Mouse (Mus musculus) limb, embryonic 12.5 days (tissue): ENCODE results near the gene Atxn1. TPM values are rescaled to one million over a fixed set of nuclear protein-coding genes. Genes with fewer than 3 reads are reported as not detected.

ENCODE experiments used
- ATAC-seq: fragments of 200-750 bp; cut with Nextera tagmentation; 2 replicates; pipeline ENCODE4 v1.8.0; 2017; ENCODE audit warnings: low read depth, moderate TSS enrichment; ENCODE audit not compliant: insufficient number of reproducible peaks, insufficient read depth, low FRiP score, low TSS enrichment
- H3K27ac ChIP-seq: fragments of 300-500 bp; sonication (generic); 2 replicates; pipeline ENCODE4 v1.5.1; 2016; ENCODE audit warnings: mild to moderate bottlenecking, moderate library complexity
- H3K27me3 ChIP-seq: fragments of 300-500 bp; sonication (generic); 2 replicates; pipeline ENCODE4 v1.6.1; 2016; ENCODE audit warnings: mild to moderate bottlenecking, moderate library complexity
- H3K36me3 ChIP-seq: fragments of 300-500 bp; sonication (generic); 2 replicates; pipeline ENCODE4 v1.6.1; 2016; ENCODE audit warnings: mild to moderate bottlenecking, moderate library complexity
- H3K4me1 ChIP-seq: fragments of 300-500 bp; sonication (generic); replicated peaks from 2 replicates; pipeline ENCODE4 v1.6.1; 2016
- H3K4me2 ChIP-seq: fragments of 300-500 bp; sonication (generic); 2 replicates; pipeline ENCODE4 v1.6.1; 2016; ENCODE audit warnings: mild to moderate bottlenecking, moderate library complexity
- H3K4me3 ChIP-seq: fragments of 300-500 bp; sonication (generic); replicated peaks from 2 replicates; pipeline ENCODE4 v1.5.1; 2016; ENCODE audit warnings: mild to moderate bottlenecking
- H3K9ac ChIP-seq: fragments of 300-500 bp; sonication (generic); replicated peaks from 2 replicates; pipeline ENCODE4 v1.6.1; 2016; ENCODE audit warnings: mild to moderate bottlenecking, moderate library complexity
- H3K9me3 ChIP-seq: fragments of 300-500 bp; sonication (generic); 2 replicates; pipeline ENCODE4 v1.6.1; 2016; ENCODE audit warnings: mild to moderate bottlenecking, moderate library complexity
- WGBS: fragments of 180-500 bp; shearing (Covaris S2); methylation state at CpG from one replicate; pipeline ENCODE4 v1.1.7; 2016; 5-methylcytosine and 5-hydroxymethylcytosine counted together
- polyA plus RNA-seq: library from polyadenylated mRNA; unstranded; fragments of >200 nt; fragmentation: Nextera tagmentation; extraction: Ambion mirVana; gene quantifications from 2 replicates; pipeline ENCODE4 v1.2.1, GENCODE M21; 2016

The Atxn1 gene
- polyA plus RNA-seq, 1 experiment from 2014 or later = 2.5 TPM

DNA sequence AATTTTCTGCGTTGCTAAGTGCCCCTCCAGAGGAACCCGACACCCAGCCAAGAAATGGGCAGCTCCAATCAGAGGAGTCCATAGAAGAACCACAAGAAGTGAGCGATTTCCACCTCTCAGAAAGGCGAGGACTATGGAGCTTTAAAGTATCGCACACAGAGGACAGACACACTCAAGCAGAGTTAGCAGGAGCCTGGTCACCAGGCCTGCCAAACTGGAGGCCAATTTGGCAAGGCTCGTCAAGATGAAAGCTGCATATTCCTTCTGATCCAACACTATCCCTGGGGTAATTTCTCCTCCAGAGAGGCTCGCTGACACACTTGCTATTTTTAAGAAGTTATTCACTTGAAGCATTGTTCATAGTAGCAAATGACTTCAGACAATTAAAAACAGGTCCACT lies 202.5 kb downstream of the Atxn1 start:
- H3K36me3 ChIP-seq = no peaks in the 10 kb centered on the region
- no peaks in the 10 kb centered on the region for H3K9me3 ChIP-seq
- WGBS = 54% methylated on average over 7 of the region's 7 CpGs
- H3K27me3 ChIP-seq = no peaks in the 10 kb centered on the region
- H3K4me3 ChIP-seq = no peak overlapping the region
- H3K9ac ChIP-seq = no peak overlapping the region
- no peak overlapping the region for H3K4me2 ChIP-seq
- H3K27ac ChIP-seq = no peak overlapping the region
- no peak for ATAC-seq
- H3K4me1 ChIP-seq = 0 out of 2 replicates have a peak, but pooled peaks cover 3% of the 10 kb centered on the region

DNA sequence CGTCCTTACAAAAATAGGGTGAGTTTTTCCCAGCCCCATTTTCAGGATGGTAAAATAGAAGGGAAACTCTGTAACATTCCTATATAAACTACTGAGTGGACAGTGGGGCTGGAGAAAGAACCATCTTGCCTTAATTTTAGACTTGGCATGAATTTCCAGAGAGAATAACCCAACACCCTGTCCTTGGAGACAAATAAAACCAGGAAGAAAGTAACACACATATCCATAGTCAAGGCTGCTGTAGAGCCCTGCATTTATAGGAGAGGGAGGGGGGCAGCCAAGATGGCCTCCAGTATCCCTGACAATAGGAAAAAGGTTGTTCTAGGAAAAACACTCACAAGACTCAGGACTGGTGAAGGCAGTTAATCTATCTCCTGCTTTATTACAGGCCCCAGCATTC lies 210.3 kb downstream of the Atxn1 start:
- no peak overlapping the region for H3K27ac ChIP-seq
- no peak overlapping the region for H3K9ac ChIP-seq
- no peak overlapping the region for H3K4me2 ChIP-seq
- H3K4me3 ChIP-seq = no peak overlapping the region
- H3K36me3 ChIP-seq = no peaks in the 10 kb centered on the region
- no peaks in the 10 kb centered on the region for H3K9me3 ChIP-seq
- no peaks in the 10 kb centered on the region for H3K27me3 ChIP-seq
- no peak for ATAC-seq
- WGBS = 85% methylated on average over 1 of the region's 1 CpGs
- H3K4me1 ChIP-seq = peaks cover 2% of the 10 kb centered on the region; the same call in 1 of the 2 replicates

DNA sequence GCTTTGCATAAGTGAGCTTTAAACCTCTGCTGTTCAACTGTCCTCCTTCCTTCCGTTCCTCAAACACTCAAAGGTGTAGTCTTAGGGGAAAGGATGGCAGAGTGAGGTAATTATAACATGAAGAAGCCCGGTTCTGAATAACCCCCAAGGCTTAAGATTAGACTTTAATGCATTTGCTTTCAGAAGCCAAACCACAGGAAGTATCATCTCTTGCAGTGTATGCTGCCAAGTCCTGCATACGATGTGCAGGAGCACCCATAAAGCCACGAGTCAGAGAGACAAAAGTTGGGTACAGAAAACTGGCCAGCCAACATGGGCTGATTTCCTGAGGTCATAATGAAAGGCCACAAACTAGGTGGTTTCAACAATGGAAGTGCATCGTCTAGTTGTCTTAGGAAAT lies 212.3 kb downstream of the Atxn1 start:
- H3K4me1 ChIP-seq = peaks cover 14% of the 10 kb centered on the region
- H3K4me2 ChIP-seq = no peak overlapping the region
- no peak overlapping the region for H3K4me3 ChIP-seq
- no peak overlapping the region for H3K27ac ChIP-seq
- no peaks in the 10 kb centered on the region for H3K36me3 ChIP-seq
- H3K9me3 ChIP-seq = no peaks in the 10 kb centered on the region
- H3K9ac ChIP-seq = no peak overlapping the region
- H3K27me3 ChIP-seq = no peaks in the 10 kb centered on the region
- no peak for ATAC-seq
- WGBS = 77% methylated on average over 5 of the region's 5 CpGs

DNA sequence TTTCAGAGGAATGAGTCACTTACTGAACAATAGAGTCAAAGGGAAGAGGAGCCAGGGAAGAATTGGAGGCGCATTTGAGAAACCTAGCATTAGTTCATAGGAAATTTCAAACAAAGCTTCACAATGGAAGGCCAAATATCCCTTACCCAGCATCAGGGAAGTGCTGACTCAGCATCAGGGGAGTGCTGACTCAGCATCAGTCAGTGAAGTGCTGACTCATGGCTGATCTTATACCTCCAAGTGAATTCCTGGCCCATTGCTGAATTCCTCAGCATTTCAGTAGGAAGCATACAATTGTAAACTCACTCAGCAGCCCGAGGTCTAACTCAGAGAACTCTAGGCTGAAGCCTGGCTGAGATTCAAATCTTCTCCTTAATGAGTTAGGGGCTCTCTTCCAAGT lies 213.6 kb downstream of the Atxn1 start:
- Histone ChIP-seq H3K4me3 (no peak overlapping the region), H3K4me1 (peaks cover 18% of the 10 kb centered on the region), H3K9ac (no peak overlapping the region), H3K27me3 (no peaks in the 10 kb centered on the region), H3K36me3 (no peaks in the 10 kb centered on the region), H3K9me3 (no peaks in the 10 kb centered on the region), H3K27ac (no peak overlapping the region), H3K4me2 (no peak overlapping the region)
- WGBS = 90% methylated on average over 2 of the region's 2 CpGs
- no peak for ATAC-seq

DNA sequence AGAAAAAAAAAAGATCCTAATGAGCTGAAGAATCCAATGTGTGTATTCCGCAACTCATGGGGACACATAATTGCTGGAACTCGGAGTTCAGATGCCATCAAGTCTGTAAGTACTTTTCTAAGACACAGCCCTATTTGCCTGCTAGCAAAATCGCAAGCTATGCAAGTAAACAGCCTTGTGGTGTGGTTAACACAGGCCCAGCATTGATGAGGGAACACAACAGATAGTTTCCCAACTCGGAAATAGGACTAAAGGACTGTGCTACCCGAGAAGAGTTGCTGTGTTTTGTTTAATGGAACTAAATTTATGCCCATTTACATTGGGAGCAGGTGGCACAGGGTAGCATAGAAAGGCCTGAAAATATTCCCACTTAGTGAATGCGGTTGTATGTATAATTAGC lies 214.2 kb downstream of the Atxn1 start:
- Histone ChIP-seq H3K4me1 (peaks cover 22% of the 10 kb centered on the region), H3K4me2 (no peak overlapping the region), H3K36me3 (no peaks in the 10 kb centered on the region), H3K9ac (no peak overlapping the region), H3K27me3 (no peaks in the 10 kb centered on the region), H3K27ac (no peak overlapping the region), H3K9me3 (no peaks in the 10 kb centered on the region), H3K4me3 (no peak overlapping the region)
- WGBS = 86% methylated on average over 6 of the region's 6 CpGs
- ATAC-seq = no peak

DNA sequence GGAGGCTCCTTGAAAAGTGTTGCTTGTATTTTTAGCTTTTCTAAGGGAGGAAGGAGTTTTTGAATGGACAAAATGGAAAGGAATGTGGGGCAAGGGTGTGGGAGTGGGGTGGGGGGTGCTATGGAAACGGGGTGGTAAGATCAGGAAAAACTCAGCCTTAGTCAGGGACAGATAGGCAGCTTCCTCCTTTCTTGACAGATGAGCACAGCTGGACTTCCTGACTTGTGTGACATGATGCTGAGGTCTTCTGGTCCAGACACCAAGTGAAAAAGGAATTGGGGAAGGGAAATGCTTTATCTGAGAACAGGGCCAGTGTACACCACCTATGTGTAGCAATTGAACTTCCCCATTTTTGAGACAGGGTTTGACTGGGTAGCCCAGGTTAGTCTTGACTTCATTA lies 214.9 kb downstream of the Atxn1 start:
- Histone ChIP-seq H3K4me2 (no peak overlapping the region), H3K4me3 (no peak overlapping the region), H3K27me3 (no peaks in the 10 kb centered on the region), H3K9me3 (no peaks in the 10 kb centered on the region), H3K4me1 (peaks cover 22% of the 10 kb centered on the region), H3K36me3 (no peaks in the 10 kb centered on the region), H3K27ac (no peak overlapping the region), H3K9ac (no peak overlapping the region)
- 62% methylated on average over 1 of the region's 1 CpGs for WGBS
- ATAC-seq = no peak

DNA sequence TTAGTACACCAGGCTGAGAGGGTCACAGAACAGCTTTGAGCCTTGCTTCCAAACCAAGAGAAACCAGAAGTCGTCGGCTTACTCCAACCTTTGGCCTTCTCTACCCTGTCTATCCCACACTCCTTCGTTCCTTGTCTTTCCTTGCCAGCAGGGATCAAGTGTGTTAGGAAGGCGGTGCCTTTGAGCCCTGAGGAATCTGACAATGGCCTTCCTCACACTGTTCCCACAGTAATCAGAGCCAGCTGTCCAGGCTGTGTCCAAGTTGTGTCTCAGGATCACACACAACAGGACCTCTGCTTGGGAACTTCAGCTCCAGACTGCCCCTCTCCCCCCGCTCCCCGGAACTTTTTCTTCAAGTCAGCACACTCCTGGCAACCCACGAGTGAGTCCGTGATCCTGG lies 215.6 kb downstream of the Atxn1 start:
- Histone ChIP-seq H3K4me1 (peaks cover 22% of the 10 kb centered on the region), H3K36me3 (no peaks in the 10 kb centered on the region), H3K4me3 (no peak overlapping the region), H3K27me3 (no peaks in the 10 kb centered on the region), H3K9me3 (no peaks in the 10 kb centered on the region), H3K4me2 (no peak overlapping the region), H3K27ac (no peak overlapping the region), H3K9ac (no peak overlapping the region)
- ATAC-seq = no peak
- WGBS = 46% methylated on average over 8 of the region's 8 CpGs

DNA sequence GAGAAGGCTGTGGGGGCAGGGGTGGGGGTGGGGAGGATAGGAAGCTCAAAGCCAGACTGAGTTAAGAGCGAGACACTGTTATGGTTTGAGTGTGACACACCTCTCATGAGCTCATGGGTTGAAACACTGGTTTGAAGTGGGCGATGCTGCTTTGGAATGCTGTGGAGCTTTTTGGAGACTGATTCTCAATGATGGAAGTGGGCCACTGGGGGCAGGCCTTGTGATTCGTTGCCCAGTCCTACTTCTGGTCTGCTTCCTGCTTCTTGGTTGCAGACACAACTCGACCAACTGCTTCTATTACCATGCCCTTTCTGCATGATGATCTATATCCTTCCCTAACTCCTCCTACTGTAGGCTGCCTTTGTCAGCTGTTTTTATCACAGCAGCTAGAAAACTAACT lies 216.1 kb downstream of the Atxn1 start:
- WGBS = 83% methylated on average over 4 of the region's 4 CpGs
- Histone ChIP-seq H3K4me1 (peaks cover 22% of the 10 kb centered on the region), H3K9me3 (no peaks in the 10 kb centered on the region), H3K27ac (no peak overlapping the region), H3K27me3 (no peaks in the 10 kb centered on the region), H3K4me3 (no peak overlapping the region), H3K9ac (no peak overlapping the region), H3K4me2 (no peak overlapping the region), H3K36me3 (no peaks in the 10 kb centered on the region)
- no peak for ATAC-seq

DNA sequence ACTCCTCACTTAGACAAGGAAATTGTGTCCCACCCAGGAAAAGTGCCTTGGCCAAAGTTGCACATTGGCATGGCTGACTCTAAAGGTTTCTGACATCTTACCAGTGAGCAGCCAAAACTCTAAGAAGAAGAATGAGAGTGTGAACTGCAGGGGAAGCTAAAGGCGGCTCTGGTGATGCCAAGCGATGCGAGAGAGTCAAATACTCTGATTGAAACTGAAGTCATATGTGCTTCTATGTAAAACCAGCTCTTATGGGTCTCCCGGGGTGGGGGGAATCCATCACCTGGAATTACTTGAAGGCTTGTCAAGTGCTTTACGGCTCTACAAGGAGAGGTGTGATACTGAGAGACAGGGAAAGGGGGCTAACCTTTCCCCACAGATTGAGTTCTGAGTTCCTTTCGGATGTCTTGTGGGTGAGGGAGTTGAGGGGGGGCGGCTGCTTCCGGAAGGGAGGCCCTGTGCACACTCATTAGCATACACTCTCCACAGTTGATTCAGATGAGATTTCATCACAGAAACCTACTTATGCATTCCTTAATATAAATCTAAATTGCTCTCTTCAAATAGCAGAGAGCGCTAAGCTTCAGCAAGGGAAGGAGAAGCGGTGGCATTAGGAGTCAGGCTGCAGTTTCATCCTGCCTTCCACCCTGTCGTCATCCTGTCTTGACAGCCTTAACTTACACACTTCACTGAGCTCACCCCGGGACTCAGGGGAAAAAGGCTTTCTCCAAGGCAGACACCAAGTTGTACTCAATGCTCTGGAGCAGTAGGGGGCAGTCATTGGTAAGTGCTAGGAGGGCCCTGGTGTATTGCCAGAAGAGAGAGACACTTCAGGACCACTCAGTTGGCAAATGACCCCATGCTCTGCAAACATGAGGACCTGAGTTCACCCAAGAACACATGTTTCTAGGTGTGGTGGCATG lies 218.7 kb downstream of the Atxn1 start:
- no peaks in the 10 kb centered on the region for H3K36me3 ChIP-seq
- H3K27me3 ChIP-seq = no peaks in the 10 kb centered on the region
- no peak for ATAC-seq
- no peak overlapping the region for H3K27ac ChIP-seq
- H3K4me1 ChIP-seq = peaks cover 22% of the 10 kb centered on the region
- H3K9me3 ChIP-seq = no peaks in the 10 kb centered on the region
- H3K4me3 ChIP-seq = no peak overlapping the region
- no peak overlapping the region for H3K4me2 ChIP-seq
- 64% methylated on average over 12 of the region's 12 CpGs for WGBS
- no peak overlapping the region for H3K9ac ChIP-seq

DNA sequence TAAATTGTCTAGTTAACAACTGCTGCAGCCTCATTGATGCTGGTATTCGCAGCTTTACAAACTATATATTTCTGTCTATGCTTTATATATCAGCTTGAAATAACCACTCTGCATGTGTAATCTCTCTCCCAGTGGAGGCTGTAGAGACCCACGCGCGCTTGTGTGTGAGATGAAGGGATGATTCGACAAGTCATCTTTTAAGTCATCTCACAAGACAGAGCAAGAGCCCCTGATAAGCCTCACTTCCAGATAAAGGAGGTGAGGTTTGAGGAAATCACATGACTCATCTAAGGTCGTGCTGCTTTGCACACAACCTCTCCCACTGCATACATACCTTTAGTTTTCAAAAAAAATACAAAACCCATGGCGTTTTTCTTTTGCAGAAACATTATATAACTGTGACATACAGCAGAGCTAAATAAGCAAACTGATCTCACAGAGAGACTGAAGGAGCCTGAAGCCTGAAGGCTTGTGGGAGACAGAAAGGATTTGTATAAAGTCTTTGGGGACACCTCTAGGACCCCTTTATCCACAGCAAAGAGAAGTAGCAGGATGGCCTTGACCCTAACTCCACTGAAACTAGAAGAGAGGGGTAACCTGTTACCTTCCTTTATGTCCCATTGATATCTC lies 219.9 kb downstream of the Atxn1 start:
- WGBS = 86% methylated on average over 7 of the region's 7 CpGs
- no peaks in the 10 kb centered on the region for H3K9me3 ChIP-seq
- no peak overlapping the region for H3K27ac ChIP-seq
- H3K4me3 ChIP-seq = no peak overlapping the region
- H3K4me2 ChIP-seq = no peak overlapping the region
- ATAC-seq = no peak
- peaks cover 22% of the 10 kb centered on the region for H3K4me1 ChIP-seq
- no peaks in the 10 kb centered on the region for H3K27me3 ChIP-seq
- H3K9ac ChIP-seq = no peak overlapping the region
- no peaks in the 10 kb centered on the region for H3K36me3 ChIP-seq

DNA sequence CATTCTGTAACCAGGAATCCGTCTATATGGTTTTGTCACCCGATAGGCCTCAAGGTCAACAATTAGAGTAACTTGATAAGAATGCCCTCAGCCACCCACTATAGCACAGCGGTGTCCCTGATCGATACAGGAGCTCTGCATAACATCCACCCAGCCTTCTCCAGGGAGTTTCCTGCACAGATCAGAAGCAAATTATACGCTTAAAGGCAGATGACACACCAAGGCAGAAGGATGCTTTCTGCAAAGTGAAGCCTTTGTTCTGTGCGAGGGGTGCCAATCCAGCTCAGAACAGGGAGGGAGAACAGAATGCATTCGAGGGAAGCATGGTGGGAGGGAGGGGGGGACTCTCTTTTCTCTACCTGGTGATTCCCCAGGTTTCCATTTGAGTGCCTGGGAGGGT lies 221.0 kb downstream of the Atxn1 start:
- no peak overlapping the region for H3K27ac ChIP-seq
- no peak overlapping the region for H3K9ac ChIP-seq
- H3K4me3 ChIP-seq = no peak overlapping the region
- no peaks in the 10 kb centered on the region for H3K36me3 ChIP-seq
- H3K4me1 ChIP-seq = peaks cover 13% of the 10 kb centered on the region
- no peaks in the 10 kb centered on the region for H3K9me3 ChIP-seq
- no peaks in the 10 kb centered on the region for H3K27me3 ChIP-seq
- no peak overlapping the region for H3K4me2 ChIP-seq
- 65% methylated on average over 7 of the region's 7 CpGs for WGBS
- ATAC-seq = no peak
